Mouse (Mus musculus) hindlimb bud, embryonic 11.5 days (tissue): Measurements from ENCODE around the gene Cdk5rap2.
A peak's percentile ranks its signal among the peaks of the same experiment; 100 is the strongest.

Experiments used
- DNase-seq: peaks from one replicate; pipeline ENCODE4 v3.0.0-alpha.2; 2012; ENCODE audit warnings: low read depth, low spot score; ENCODE audit errors: extremely low spot score

The Cdk5rap2 gene

DNA sequence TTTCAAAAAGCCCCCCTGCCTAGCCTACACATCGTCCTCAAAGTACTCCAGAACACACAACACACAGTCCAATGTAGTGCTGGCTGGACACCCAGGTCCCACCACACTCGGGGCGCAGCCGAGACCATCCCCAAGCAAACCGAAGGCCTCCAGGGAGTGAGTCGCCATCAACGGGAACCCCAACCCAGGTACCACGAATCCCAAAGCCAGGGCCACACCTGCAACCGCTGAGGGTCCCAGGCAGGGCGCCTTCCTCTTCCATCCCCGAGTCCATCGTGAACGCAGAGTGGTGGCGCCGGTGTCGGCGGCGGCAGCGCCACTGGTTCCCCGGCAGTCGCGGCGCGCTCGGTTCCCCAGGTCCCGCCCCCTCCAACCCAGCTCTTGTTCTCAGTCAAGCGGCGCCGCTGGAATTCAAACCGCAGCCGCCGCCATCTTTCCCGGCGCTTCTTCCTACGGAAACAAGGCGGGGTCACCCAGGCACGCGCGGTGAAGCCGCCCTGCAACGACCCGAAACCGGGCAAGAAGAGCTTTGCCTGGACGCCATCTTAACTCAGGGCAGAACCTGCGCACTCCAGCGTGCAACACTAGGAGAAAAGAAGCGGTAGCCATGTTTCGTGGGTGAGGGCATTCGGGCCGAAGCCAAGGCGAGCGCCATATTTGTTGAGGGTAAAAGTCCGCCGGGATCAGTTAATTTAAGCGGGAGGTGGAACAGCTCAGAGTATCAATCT lies at the start of gene Cdk5rap2:
Cdk5rap2 (minus strand) TSS at position 450 of the 728 bp plus-strand sequence.
- DNase-seq = peak; percentile 88

DNA sequence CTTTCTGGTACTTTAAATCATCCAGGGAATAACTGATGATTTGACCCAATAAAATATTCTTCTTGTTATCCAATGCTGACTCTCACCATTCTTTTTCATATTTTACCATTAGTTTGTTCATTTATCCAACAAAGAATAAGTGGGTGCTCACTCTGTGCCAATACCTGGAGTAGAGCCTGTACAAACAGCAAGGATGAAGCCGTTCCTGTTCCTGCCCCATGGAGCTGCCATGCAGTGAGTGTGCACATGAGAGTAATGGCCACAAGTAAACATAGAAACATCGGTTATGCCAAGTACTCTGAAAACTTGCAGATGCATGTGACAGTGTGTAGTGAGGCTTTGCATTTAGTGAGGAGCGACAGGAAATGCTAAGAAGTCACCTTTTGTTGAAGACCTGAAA lies 41.9 kb upstream of the Cdk5rap2 start:
- no peak for DNase-seq

DNA sequence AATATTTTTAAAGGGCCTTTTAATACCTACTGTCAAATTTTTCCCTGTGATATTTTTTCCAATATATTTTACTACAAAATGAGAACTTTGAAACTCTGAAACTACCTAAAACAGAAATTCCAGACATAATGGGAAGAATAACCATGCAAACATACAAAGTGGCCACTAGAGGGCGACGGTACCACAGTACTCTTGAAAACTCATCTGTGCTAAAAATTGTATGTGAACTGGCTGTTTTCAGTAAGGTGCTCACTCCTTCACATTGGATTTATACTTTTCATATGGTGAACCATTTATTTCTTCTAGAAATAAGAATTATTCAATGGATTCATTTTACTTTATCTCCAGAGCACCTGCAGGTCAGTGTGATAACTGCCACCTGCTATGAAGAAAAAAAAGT lies 41.5 kb upstream of the Cdk5rap2 start:
- peak; percentile 22 for DNase-seq

DNA sequence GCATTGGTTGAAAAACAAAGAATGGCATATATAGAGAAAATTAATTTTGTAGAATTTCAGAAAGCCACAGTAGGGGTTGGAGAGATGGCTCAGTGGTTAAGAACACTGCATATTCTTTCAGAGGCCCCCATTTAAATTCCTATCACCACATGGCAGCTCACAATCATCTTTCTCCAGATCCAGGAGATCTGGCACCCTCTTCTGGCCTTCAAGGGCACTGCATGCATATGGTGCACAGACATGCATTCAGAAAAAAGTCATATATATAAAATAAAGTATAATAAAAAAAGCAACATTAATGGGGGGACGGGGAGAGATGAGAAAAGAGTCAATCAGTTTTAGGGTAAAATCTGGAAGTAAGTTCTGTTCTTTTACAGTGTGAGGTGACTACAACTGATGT lies 39.4 kb upstream of the Cdk5rap2 start:
- DNase-seq = no peak

DNA sequence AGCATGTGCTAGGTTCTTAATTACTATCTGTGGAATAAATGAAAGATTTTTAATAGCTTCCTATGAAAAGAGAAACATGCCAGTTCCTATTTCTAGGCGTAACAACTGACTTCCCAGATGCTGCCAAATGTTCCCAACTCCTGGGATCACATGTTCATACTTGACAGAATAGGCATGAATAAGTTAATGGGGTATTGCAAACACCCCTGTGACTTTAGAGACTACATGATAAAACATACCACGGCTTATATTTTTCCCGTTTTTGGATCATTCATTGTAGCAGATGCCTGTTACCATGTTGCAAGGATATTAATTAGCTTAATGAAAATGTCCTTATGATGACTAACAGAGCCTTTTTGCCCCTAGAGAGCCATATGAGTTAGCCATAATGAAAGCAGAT lies 36.5 kb upstream of the Cdk5rap2 start:
- no peak for DNase-seq

DNA sequence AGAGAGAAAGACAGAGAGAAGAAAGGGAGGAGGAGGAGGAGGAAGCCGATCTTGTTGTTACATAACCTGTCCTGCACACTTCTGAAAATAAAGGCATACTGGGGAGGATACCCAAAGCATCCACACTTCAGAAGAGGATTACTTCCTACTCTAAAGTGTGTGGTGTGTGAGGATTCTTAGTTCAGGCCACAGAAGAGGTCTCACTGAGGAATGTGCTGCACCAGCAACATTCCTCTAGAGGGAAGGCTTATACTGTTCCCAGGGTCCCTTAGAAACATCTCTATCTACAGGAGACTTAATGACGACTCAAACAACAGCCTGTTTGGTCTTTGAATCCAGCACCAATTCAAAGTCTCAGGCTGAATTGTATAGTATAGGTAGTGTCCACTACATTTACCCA lies 10.0 kb upstream of the Cdk5rap2 start:
- no peak for DNase-seq

DNA sequence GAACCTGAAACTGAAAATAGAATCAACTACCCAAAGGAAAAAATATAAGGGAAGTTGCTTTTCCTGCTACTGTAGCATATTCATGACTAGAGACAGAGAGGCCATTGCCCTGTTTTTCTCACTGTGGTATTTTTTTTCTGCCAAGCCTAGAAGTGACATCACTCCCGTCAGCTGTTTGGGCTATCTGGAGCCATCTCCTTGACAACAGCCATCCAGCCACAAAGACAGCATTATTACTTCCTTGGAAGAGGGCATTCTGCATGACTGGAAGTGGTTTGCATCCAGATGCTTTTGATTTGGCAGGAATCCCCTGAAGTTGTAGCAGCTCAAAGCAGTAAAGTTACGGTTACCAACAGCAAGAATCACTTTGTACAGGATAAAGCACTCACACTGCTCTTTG lies 1.9 kb upstream of the Cdk5rap2 start:
- peak; percentile 31 for DNase-seq

DNA sequence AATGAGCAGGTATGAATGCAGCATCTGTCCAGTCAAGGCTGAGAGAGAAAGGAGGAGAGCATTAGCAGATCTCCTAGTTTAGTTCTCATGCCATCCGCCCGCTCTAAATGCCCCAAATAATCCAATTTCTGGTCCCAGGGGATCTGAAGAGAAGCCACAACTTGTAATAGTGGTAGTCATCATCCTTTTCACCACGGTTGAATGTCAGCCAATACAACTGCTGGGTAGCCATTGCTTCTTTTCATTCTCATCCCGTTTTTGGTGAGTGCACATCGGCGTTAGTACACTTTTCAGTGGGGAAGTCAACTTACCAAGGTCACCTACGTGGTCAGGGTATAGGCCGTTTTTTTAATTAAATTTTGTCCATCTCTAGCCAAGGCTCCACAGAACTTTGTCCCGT lies 787 bp downstream of the Cdk5rap2 start:
- DNase-seq = no peak

DNA sequence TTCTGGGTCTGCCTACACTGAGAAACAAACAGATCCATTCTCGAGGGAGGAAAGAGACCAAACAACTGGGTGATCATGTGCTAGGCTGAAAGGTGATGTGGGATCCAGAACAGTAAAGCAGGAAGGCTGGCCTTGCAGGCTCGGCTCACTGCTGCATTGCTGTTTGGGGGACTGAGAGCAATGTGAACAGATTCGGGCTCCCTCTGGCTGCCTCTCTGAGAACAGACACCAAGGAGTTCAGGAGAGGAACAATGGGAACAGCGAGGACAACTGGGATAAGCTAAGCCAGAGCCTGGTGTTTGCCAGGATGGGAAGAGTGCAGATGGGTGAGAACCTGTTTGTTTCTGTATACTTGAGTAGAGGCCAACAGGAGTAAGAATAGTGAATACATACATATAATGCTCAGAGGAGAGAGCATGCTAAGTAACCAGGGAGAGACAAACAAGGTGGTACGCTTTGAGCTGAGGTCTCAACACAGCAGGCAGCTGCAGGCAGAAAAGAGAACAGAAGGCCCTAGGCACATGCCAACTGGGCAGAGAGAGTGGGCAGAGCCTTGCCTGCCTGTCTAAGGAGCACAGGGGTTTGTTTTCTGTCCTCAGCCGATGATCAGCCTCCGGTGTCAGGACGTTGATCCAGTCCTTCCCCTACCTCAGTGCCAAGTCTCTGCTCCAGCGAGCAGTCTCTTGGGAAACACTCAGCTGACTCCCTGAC lies 8.0 kb downstream of the Cdk5rap2 start:
- no peak for DNase-seq

DNA sequence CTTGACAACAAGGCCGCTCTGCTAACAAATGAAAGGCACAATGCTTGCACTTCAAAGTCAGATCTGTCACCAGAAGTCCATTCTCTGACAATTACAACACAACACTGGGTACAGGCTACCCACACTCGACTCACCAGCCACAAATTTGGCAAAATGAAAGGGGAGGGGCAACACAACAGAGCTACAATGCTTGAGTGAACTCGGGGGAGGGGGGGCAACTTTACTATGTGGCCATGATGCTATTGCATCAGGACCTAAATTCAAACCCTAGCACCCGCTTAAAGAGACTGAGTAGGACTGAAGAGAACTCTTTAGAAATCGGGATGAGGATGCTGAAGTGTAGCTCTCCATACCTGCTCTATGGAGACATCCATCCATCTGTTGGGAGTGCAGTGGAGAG lies 10.8 kb downstream of the Cdk5rap2 start:
- DNase-seq = no peak

DNA sequence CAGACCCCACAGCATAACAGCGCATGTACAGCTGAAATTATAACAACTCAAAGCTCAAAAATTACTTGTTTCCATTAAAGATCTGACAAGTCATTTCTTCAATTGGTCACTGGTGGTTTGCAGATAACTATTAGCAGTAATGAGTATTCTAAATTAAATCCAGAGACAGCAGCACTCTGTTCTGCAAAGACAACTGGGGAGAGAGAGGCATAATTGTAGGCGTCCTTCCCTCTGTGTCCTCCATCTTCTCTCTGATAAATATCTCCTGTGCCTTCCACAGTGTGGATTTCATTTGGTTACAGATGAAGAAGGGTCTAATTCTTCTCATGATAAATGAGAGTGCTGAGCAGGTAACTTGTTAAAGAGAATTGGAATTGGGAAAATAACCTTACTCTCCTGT lies 11.2 kb downstream of the Cdk5rap2 start:
- DNase-seq = no peak

DNA sequence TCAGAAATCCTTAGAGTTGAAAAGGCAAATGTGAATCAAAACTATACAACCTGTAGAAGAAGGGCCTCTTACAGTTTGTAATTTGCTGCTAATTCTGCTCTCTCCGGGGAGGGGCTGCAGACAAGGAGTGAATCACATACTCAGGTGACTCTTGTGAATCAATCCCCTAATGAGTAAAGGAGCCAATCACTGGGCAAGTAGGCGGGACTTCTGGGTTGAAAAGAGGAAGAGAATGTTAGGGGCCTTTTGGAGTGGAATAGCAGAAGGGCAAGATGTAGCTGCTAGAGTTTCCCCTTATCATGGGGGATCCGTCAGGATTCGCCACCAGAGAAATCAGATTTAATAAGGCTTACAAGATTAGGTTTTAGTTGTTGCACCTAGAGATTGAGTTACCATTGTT lies 12.2 kb downstream of the Cdk5rap2 start:
- no peak for DNase-seq

DNA sequence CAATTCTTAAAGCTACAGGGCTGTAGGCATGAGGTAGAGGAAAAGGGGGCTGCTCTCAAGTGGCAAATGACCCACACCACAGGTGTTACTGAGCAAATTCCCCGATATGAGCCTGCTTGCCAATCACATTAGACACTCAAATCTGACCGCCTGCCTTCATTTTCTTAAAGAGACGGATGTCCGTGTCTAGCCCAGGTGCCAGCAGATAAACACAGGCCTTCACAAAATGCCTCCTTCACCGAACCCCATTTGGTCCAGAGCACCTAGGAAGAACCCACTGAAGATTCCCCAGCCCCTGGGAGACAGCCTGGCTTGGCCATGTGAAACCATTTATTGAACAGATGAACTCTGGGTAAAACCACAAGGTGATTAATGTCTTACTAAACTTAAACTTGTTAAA lies 13.5 kb downstream of the Cdk5rap2 start:
- DNase-seq = no peak

DNA sequence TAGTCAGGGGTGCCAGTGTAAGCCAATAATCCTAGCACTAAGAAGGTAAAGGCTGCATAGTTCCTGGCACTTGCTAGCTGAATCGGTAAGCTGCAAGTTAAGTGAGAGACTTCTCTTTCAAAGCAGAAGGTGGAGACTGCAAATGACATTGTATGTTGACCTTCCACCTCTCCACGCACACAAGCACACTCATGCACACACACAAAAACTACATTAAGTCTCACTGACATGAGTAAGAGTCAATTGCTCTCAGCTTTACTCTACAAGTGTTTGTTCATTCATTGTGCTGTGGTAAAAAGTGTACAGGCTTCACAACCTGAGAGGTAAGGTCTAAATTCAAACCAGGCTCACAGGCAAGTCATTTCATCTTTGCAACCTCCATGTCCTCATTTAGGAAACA lies 15.5 kb downstream of the Cdk5rap2 start:
- no peak for DNase-seq

DNA sequence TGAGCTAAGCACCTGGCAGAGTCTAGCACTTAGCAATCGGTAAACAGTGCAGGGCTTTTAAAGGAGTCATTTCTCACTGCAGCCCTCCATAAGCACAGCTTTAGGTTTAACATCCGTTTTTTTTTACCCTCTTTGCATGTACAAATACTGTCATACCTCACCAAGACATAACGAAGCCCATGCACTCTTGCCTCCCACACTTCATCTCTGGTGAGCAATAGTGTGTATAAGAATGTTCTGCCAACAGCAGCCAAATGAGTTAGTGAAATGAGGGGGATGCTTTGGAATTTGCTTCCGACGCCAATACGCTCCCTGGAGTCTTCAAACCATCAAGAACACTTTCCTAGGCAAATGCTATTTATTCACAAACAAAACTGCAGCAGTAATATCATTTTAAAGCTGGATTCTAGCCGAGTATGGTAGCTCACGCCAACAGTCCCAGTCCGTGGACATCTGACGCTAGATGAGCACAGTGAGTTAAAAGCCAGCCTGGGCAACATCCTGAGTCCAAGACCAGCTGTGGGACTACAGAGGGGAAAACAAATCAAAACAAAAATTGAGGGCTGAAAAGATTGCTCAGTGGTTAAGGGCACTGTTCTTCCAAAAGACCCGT lies 18.4 kb downstream of the Cdk5rap2 start:
- no peak for DNase-seq

DNA sequence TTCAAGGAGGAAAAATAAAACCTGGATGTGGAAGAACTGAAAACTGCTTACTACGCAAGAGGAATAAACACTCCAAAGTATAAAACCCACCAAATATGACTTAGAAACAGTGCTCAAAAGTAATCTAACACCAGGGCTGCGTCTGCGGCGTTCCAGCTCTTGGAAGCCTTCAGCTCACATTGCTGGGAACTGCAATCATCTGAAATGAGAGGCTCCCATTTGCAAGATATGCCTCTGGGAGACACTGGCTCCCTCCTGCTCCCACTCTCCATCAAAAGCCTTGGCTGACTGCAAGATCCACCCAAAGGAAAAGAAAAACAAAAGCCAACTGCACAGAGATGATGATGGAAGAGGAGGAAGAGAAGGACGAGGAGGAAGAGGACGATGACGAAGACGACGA lies 19.2 kb downstream of the Cdk5rap2 start:
- no peak for DNase-seq

DNA sequence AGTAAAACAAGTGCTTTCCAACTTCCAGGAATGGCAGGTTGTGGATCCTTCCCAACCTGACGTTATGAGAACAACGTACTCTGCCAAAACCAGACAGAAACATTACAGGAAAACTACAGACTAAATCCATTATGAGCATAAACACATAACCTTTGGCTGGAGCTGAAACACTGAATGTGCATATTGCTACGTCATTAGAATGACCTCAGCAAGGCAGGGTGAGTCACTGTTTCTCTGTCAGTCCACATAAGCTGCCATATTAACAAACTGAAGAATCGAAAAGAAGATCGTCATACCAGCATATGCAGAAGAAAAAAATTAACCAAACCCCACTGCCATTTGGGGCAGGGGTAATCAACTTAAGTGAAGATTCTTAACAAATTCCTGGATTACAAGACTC lies 24.0 kb downstream of the Cdk5rap2 start:
- DNase-seq = no peak

DNA sequence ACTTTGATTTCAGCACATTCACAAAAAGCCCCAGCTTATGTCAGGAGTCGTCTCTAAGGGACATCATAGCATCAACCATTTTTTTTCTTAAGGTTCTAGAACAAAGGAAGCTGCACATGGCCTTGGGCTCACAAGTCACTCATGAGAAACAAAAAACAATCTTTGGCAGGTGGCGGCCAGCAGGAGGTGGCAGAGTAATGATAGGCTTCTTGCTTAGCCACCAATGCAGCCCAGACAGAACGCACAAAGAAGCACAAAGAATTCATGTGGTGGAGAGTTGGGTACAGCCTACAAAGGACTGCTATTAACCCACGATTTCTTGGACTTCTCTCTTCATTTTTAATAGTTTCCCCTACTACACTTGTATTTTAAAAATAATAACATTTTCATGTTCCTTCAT lies 32.9 kb downstream of the Cdk5rap2 start:
- DNase-seq = no peak

DNA sequence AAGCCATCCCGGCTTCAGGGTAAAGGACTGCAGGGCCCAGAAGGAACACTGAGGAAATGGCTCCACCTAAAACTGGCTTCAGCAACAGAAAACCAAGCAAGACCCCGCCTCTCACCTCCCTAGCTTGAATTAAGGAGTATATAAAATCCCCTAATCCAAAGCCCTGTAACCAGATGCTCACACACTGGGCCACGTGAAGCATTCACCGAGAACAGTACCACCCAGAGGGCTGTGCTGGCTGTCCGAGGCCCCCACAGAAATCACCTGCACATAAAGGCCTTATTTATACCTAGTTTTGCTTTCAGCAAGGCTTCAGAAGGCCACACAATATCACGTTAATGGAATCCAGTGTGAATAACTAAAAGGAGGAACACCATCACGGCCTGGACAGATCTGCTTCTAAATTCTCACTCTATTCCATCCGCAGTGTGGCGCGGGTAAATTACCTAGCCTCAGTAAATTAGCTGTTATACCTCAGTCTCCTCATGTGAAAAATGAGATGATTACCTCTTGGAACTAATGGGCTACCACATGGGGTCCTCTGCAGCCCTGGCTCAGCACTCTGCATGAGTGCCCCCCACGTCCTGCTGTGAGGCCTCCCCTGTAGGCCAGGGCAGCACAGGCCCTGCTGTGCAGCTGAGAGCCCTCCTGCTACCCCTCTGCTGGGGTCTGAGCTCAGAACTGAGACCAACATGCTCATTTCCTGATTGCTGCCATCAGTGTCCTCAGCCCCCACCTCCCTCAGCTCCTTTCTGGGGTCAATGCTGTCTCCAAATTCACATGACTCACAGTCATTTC lies 45.0 kb downstream of the Cdk5rap2 start:
- DNase-seq = no peak

DNA sequence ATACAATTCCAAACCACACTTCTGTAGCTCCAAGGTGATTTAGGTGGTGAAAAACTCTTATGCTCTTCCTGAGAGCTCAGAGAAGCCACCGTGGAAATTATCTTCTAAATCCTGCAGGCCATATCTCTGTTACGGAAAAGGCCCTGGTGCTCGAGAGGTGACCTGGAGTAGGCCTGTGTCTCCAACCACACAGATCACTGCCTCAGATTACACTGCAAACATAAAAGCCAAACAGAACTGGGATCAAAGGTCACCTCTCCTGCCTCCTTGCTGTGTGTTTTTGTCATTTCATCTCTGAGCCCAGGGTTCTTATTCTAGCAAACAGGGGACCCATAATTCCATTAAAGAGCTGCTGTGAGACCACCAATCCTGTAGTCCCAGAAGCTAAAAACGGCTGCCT lies 48.9 kb downstream of the Cdk5rap2 start:
- DNase-seq = no peak

DNA sequence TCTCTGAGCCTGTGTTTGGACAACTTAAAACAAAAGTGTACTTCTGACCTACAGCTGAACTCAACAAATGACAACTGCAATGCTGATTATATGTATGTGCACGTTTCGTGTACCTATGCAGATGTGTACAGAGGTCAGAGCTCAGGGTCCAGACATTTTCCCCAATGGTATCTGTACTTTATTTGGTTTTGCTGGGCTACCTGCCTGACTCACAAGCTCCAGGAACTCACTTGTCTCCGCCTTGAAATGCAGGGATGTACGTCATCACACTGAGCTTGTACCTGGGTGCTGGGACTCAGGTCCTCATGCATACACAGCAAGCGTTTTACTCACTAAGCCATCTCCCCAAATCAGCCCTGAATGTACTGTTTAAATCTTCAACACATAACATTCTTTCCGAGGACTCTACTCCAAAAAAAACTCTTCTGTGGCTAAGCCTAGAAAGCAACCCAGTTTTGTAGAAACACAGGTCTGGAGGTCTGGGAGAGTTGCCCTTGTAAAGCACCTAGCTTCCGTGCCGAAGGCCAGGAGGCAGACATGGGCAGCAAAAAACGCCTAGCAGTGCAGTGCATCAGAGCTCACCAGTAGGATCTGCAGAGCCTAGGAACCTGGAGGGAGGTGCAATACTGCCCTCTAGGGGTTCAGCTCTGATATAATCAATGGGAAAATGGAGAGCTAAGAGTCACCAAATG lies 54.4 kb downstream of the Cdk5rap2 start:
- peak; percentile 24 for DNase-seq
